Mouse (Mus musculus): ENCODE measurements at regions not wholly inside any gene's neighbourhood (a gene's known extent, or its start where the extent isn't known, plus 50 kb on each side); places are given as distances from the start of the nearest gene placed in this dataset.

- 57% methylated on average over 7 of the region's 7 CpGs for WGBS
- Histone ChIP-seq H3K9me3 (ENCODE audit: control insufficient read depth) (no peaks in the 10 kb centered on the region), H3K36me3 (ENCODE audit: control insufficient read depth, insufficient read depth) (no peaks in the 10 kb centered on the region), H3K27ac (ENCODE audit: low read depth, low read length) (no peak overlapping the region), H3K27me3 (replicated peaks; ENCODE audit: control insufficient read depth, insufficient read depth, low read length) (no peaks in the 10 kb centered on the region), H3K4me1 (replicated peaks; ENCODE audit: control insufficient read depth, insufficient read depth, low read length) (0 out of 2 replicates have a peak, but pooled peaks cover 2% of the 10 kb centered on the region), H3K4me2 (replicated peaks; ENCODE audit: low read depth) (no peak overlapping the region), H3K4me3 (ENCODE audit: low read depth, low read length) (no peak overlapping the region), H3K9ac (ENCODE audit: low read depth, low read length) (no peak overlapping the region)
- TF ChIP-seq CTCF (IDR thresholded peaks at IDR 0.05; ENCODE audit: low read depth) = no peak
- no peak for ATAC-seq
Measured at GRCm38 (mm10) chr19:15836201-15836955, 110.8 kb downstream of the Psat1 start.

GRCm38 (mm10) chr19:15830385-15830784 is 116.8 kb downstream of the Psat1 start:
- Histone ChIP-seq H3K4me3 (ENCODE audit: low read depth, low read length) (no peak overlapping the region), H3K27me3 (replicated peaks; ENCODE audit: control insufficient read depth, insufficient read depth, low read length) (no peaks in the 10 kb centered on the region), H3K9me3 (ENCODE audit: control insufficient read depth) (no peaks in the 10 kb centered on the region), H3K4me2 (replicated peaks; ENCODE audit: low read depth) (no peak overlapping the region), H3K9ac (ENCODE audit: low read depth, low read length) (no peak overlapping the region), H3K27ac (ENCODE audit: low read depth, low read length) (no peak overlapping the region), H3K4me1 (replicated peaks; ENCODE audit: control insufficient read depth, insufficient read depth, low read length) (no peaks in the 10 kb centered on the region), H3K36me3 (ENCODE audit: control insufficient read depth, insufficient read depth) (no peaks in the 10 kb centered on the region)
- no peak for TF ChIP-seq CTCF (IDR thresholded peaks at IDR 0.05; ENCODE audit: low read depth)
- ATAC-seq = no peak

- 53% methylated on average over 5 of the region's 5 CpGs for WGBS
- no peak for ATAC-seq
- Histone ChIP-seq H3K27me3 (replicated peaks; ENCODE audit: control insufficient read depth, insufficient read depth, low read length) (no peaks in the 10 kb centered on the region), H3K36me3 (ENCODE audit: control insufficient read depth, insufficient read depth) (no peaks in the 10 kb centered on the region), H3K9me3 (ENCODE audit: control insufficient read depth) (no peaks in the 10 kb centered on the region), H3K4me1 (replicated peaks; ENCODE audit: control insufficient read depth, insufficient read depth, low read length) (no peaks in the 10 kb centered on the region), H3K9ac (ENCODE audit: low read depth, low read length) (no peak overlapping the region), H3K4me3 (ENCODE audit: low read depth, low read length) (no peak overlapping the region), H3K27ac (ENCODE audit: low read depth, low read length) (no peak overlapping the region), H3K4me2 (replicated peaks; ENCODE audit: low read depth) (no peak overlapping the region)
- no peak for TF ChIP-seq CTCF (IDR thresholded peaks at IDR 0.05; ENCODE audit: low read depth)
Measured at GRCm38 (mm10) chr19:15829158-15829557, 118.0 kb downstream of the Psat1 start.

GRCm38 (mm10) chr19:15827990-15828705 is 119.0 kb downstream of the Psat1 start:
- 66% methylated on average over 10 of the region's 10 CpGs for WGBS
- H3K9me3 ChIP-seq (ENCODE audit: control insufficient read depth) = no peaks in the 10 kb centered on the region
- no peak overlapping the region for H3K9ac ChIP-seq (ENCODE audit: low read depth, low read length)
- H3K4me3 ChIP-seq (ENCODE audit: low read depth, low read length) = no peak overlapping the region
- no peaks in the 10 kb centered on the region for H3K4me1 ChIP-seq (replicated peaks; ENCODE audit: control insufficient read depth, insufficient read depth, low read length)
- no peak for TF ChIP-seq CTCF (IDR thresholded peaks at IDR 0.05; ENCODE audit: low read depth)
- ATAC-seq = no peak
- H3K27ac ChIP-seq (ENCODE audit: low read depth, low read length) = no peak overlapping the region
- H3K36me3 ChIP-seq (ENCODE audit: control insufficient read depth, insufficient read depth) = no peaks in the 10 kb centered on the region
- no peak overlapping the region for H3K4me2 ChIP-seq (replicated peaks; ENCODE audit: low read depth)
- H3K27me3 ChIP-seq (replicated peaks; ENCODE audit: control insufficient read depth, insufficient read depth, low read length) = no peaks in the 10 kb centered on the region

DNA sequence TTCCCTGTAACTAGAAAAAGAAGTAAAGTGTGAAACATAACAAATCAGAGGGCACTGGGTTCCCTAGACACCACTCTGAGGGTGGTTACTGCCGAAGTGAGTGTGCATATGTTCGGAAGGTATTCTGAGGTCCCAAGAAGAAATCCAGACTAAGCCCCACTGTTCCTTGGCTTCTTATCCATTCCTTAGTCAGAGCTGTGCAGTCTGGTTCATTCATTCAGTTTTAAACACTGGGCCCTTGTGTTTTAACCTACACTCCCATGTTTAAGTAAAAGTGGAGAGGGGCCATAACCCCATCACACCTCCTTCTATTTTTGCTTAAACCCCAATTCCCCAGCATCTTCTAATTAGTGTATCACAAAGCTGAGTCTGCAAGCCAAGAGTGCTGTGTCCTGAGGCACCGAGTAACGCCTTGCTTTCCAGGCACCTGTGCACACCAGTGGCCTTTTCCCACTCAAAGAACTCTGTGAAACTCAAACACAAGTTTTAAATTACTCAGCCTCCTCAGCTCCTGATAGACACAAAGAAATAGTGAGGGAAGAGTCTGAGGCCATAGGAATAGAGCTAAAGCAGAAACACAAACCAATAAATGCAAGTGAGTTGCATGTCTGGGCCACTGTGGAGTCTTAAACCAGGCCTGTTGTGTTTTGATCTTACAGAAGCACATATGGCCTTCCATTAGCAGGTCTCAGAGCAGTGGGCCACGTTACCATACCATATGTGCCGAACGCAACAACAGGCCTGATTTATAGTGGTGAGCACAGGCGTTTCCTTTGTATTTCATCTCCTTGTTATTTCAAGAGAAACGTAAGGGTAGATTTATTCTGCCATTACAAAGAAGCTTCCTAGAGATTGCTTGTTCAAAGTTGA is 119.8 kb downstream of the Psat1 start:
- no peaks in the 10 kb centered on the region for H3K27me3 ChIP-seq (replicated peaks; ENCODE audit: control insufficient read depth, insufficient read depth, low read length)
- H3K9ac ChIP-seq (ENCODE audit: low read depth, low read length) = no peak overlapping the region
- ATAC-seq = no peak
- TF ChIP-seq CTCF (IDR thresholded peaks at IDR 0.05; ENCODE audit: low read depth) = no peak
- no peaks in the 10 kb centered on the region for H3K4me1 ChIP-seq (replicated peaks; ENCODE audit: control insufficient read depth, insufficient read depth, low read length)
- no peak overlapping the region for H3K4me3 ChIP-seq (ENCODE audit: low read depth, low read length)
- no peak overlapping the region for H3K27ac ChIP-seq (ENCODE audit: low read depth, low read length)
- H3K9me3 ChIP-seq (ENCODE audit: control insufficient read depth) = no peaks in the 10 kb centered on the region
- 85% methylated on average over 9 of the region's 9 CpGs for WGBS
- H3K36me3 ChIP-seq (ENCODE audit: control insufficient read depth, insufficient read depth) = no peaks in the 10 kb centered on the region
- no peak overlapping the region for H3K4me2 ChIP-seq (replicated peaks; ENCODE audit: low read depth)
